Mouse (Mus musculus) forebrain, embryonic 14.5 days (tissue): Measurements from ENCODE around the gene Gm15085. TPM values are rescaled to one million over a fixed set of nuclear protein-coding genes. Genes with fewer than 3 reads are reported as not detected.
"Not testable (repeated sequence)": the region's sequence is repeated elsewhere in the genome, so short reads cannot be mapped to it uniquely, and the experiment has no call there.

Experiments
- ATAC-seq: fragments of 200-750 bp; cut with Nextera tagmentation; 2 replicates; pipeline ENCODE4 v1.8.0; 2017; ENCODE audit warnings: mild to moderate bottlenecking, moderate library complexity
- DNase-seq: peaks from one replicate; pipeline ENCODE4 v3.0.0-alpha.2; 2015; ENCODE audit warnings: low spot score
- H3K27ac ChIP-seq: fragments of 300-500 bp; sonication (generic); 2 replicates; pipeline ENCODE4 v1.5.1; 2014; ENCODE audit warnings: low read depth, mild to moderate bottlenecking, control low read depth, low read length, moderate library complexity
- H3K27me3 ChIP-seq: fragments of 300-500 bp; sonication (generic); replicated peaks from 2 replicates; pipeline ENCODE4 v1.6.1; 2014; ENCODE audit warnings: low read length, control low read depth, mixed read lengths; ENCODE audit not compliant: control insufficient read depth, insufficient read depth
- H3K36me3 ChIP-seq: fragments of 300-500 bp; sonication (generic); 2 replicates; pipeline ENCODE4 v1.6.1; 2014; ENCODE audit warnings: low read length, control low read depth; ENCODE audit not compliant: control insufficient read depth, insufficient read depth
- H3K4me1 ChIP-seq: fragments of 300-500 bp; sonication (generic); 2 replicates; pipeline ENCODE4 v1.6.1; 2014; ENCODE audit warnings: antibody characterized with exemption, low read length, control low read depth; ENCODE audit not compliant: control insufficient read depth, insufficient read depth
- H3K4me2 ChIP-seq: fragments of 300-500 bp; sonication (generic); 2 replicates; pipeline ENCODE4 v1.6.1; 2014; ENCODE audit warnings: mild to moderate bottlenecking, control low read depth, low read length
- H3K4me3 ChIP-seq: fragments of 300-500 bp; sonication (generic); 2 replicates; pipeline ENCODE4 v1.5.1; 2014; ENCODE audit warnings: low read depth, low read length, control low read depth
- H3K9ac ChIP-seq: fragments of 300-500 bp; sonication (generic); 2 replicates; pipeline ENCODE4 v1.6.1; 2014; ENCODE audit warnings: mild to moderate bottlenecking, low read length, control low read depth, moderate library complexity
- H3K9me3 ChIP-seq: fragments of 300-500 bp; sonication (generic); replicated peaks from 2 replicates; pipeline ENCODE4 v1.6.1; 2016; ENCODE audit warnings: low read length, control low read depth, mixed read lengths; ENCODE audit not compliant: control insufficient read depth
- WGBS: fragments of 180-500 bp; shearing (Covaris S2); extraction: QIAGEN DNeasy Blood & Tissue Kit; methylation state at CpG from one replicate; pipeline ENCODE4 v1.1.7; 2014; 5-methylcytosine and 5-hydroxymethylcytosine counted together
- polyA plus RNA-seq: library from polyadenylated mRNA; unstranded; fragments of >200 nt; fragmentation: Nextera tagmentation; extraction: Ambion mirVana; gene quantifications from 2 replicates; pipeline ENCODE4 v1.2.1, GENCODE M21; 2014

Gm15085 gene
- polyA plus RNA-seq: not detected in 2 replicates

DNA sequence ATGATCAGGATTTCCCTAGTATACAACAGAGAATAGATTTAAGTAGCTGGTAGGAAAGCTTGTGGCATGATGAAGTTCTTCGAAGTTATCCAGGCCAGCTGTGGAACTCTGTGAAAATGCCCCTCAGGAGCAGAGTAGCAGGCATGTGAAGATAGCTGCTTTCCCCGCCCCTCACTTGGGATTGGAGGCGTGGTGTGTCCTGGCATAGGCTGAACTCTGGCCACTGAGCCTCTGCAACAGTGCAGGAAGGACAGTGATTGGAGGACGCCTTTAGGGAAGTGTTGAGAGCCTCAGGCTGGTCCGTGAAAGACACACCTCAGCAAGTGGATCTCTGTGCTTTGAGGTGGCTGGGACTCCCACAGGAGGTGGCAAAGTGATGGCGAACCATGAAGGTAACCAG is at the start of gene Gm15085:
Gene Gm15085, plus strand, starts transcription at position 301 of the 400 bp plus-strand sequence.
- ATAC-seq, H3K27me3 ChIP-seq, DNase-seq, H3K9ac ChIP-seq, H3K9me3 ChIP-seq, H3K4me3 ChIP-seq, H3K4me1 ChIP-seq, H3K36me3 ChIP-seq, H3K27ac ChIP-seq, H3K4me2 ChIP-seq: not testable (repeated sequence)
- WGBS: no CpG with 5 or more reads among the region's 6 CpGs

Other genes with a start within 250 kb of the Gm15085 start
- gene Gm15093, start 175.2 kb upstream of the Gm15085 start, polyA plus RNA-seq: not detected in 2 replicates
- gene Gm10439, start 147.0 kb downstream of the Gm15085 start, polyA plus RNA-seq: not detected in 2 replicates